In the genomic region with DNA sequence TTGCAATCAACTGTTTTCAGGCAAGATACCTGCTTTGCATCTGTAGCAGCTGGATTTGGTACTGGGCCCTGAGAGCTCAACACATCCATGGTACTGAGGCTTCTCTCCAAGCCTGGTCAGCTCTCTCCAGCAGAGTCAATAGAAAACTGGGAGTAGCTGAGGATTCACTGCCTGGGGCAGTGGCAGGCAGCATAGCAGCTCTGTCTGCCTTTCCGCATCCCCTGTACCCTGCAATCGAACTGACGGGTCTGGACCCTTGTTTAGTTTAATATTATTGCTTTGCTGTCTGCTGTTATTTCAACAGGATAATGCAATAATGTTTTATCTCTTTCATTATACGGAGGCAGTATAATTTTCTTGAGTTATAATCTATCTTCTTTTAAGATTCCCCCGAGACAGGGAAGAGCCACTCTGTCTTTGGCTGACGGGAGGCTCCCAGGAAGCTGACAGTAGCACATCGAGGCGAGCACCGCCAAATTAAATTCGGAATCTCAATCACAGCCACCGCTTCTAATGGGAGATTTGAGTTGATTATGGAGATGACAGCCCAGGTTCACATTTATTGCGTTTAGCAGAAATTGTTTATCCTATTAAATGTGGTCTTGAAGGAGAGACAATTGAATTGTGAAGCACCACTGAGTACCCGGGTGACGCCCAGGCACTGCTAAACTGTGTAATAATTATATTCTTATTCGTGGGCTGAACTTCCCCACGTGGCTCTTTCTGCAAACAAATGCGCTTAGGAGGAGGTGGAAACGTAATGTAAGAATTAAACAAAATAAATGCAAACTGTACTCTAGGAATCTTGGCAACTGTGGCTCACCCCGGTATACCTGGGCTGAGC, we compare ENCODE assay signal across 35 mouse cellular contexts. TPM values are rescaled to one million over a fixed set of nuclear protein-coding genes. Genes with fewer than 3 reads are reported as not detected.
DNase-seq lines count a peak whose midpoint lies in the region; ATAC-seq lines count a peak whose summit lies in the region.
"Had no signal": no experiment of that assay in that cellular context is flagged by ENCODE, and none has a peak within 500 bp of the region (broad histone marks: within the 10 kb centered on the region; RNA-seq: fewer than 3 reads in every experiment).

No protein-coding gene starts in this region.

- no peak overlapping the region for H3K9ac ChIP-seq in hindbrain, embryonic 13.5 days
- H3K9ac ChIP-seq in hindbrain, embryonic 15.5 days, result no peak overlapping the region
- no peak overlapping the region for H3K9ac ChIP-seq in neural tube, embryonic 14.5 days (replicated peaks; ENCODE audit: low read depth, low read length)
- H3K9ac ChIP-seq: embryonic facial prominence, embryonic 15.5 days; heart, embryonic 15.5 days; lung, embryonic 15.5 days had no signal

- DNase-seq in hindbrain, embryonic 10.5 days (ENCODE audit: low spot score), result no peak
- peak; percentile 10 for DNase-seq in MN1 (ENCODE audit: low spot score)
- no peak for DNase-seq in spleen, postnatal 4 days (ENCODE audit: low spot score in 2 of 2)
- DNase-seq in cerebellum, postnatal 10 days, result no peak
- DNase-seq: adrenal gland, postnatal 10 days; cerebellum, adult 11-12 months; cerebellum, postnatal 14 days; gastrocnemius, postnatal 25 days; heart, adult 11 months; kidney, adult 9 months; kidney, postnatal 10 days; layer of hippocampus, adult 9-11 months; right cerebral cortex, adult 18-20 months; spleen, adult 18-20 months; thymus, adult 18-20 months; thymus, postnatal 25 days had no signal

- no peak overlapping the region for H3K4me2 ChIP-seq in hindbrain, embryonic 13.5 days
- 0 out of 2 replicates have a peak overlapping the region, but pooled peaks have one; percentile 3 for H3K4me2 ChIP-seq in hindbrain, embryonic 15.5 days
- no peak overlapping the region for H3K4me2 ChIP-seq in neural tube, embryonic 14.5 days (ENCODE audit: low read depth, low read length)
- H3K4me2 ChIP-seq: embryonic facial prominence, embryonic 15.5 days; heart, embryonic 15.5 days; lung, embryonic 15.5 days; midbrain, embryonic 11.5 days had no signal

- H3K27ac ChIP-seq in hindbrain, embryonic 13.5 days, result peak overlapping the region; percentile 12; the same call in 1 of the 2 replicates
- H3K27ac ChIP-seq in hindbrain, embryonic 10.5 days, result no peak overlapping the region
- no peak overlapping the region for H3K27ac ChIP-seq in hindbrain, embryonic 15.5 days (replicated peaks)
- H3K27ac ChIP-seq in neural tube, embryonic 14.5 days (ENCODE audit: low read depth, low read length), result no peak overlapping the region
- H3K27ac ChIP-seq: embryonic facial prominence, embryonic 10.5 days; embryonic facial prominence, embryonic 15.5 days; heart, embryonic 10.5 days; heart, embryonic 15.5 days; lung, embryonic 15.5 days; stomach, postnatal 0 days had no signal

- no peaks in the 10 kb centered on the region for H3K36me3 ChIP-seq in hindbrain, embryonic 13.5 days
- H3K36me3 ChIP-seq in hindbrain, embryonic 10.5 days, result no peaks in the 10 kb centered on the region
- no peaks in the 10 kb centered on the region for H3K36me3 ChIP-seq in hindbrain, embryonic 15.5 days
- no peaks in the 10 kb centered on the region for H3K36me3 ChIP-seq in neural tube, embryonic 14.5 days (ENCODE audit: control insufficient read depth, insufficient read depth, low read length)
- H3K36me3 ChIP-seq: embryonic facial prominence, embryonic 10.5 days; embryonic facial prominence, embryonic 15.5 days; G1E; heart, embryonic 10.5 days; heart, embryonic 15.5 days; lung, embryonic 15.5 days had no signal

- 0 out of 2 replicates have a peak, but pooled peaks have one; percentile 65 for ATAC-seq in hindbrain, embryonic 13.5 days (ENCODE audit: low FRiP score)
- 0 out of 2 replicates have a peak, but pooled peaks have one; percentile 45 for ATAC-seq in hindbrain, embryonic 15.5 days (ENCODE audit: low FRiP score, low read depth)
- peak; percentile 81 for ATAC-seq in neural tube, embryonic 14.5 days (ENCODE audit: low read depth)
- ATAC-seq: forebrain, embryonic 14.5 days; intestine, postnatal 0 days; Patski had no signal

- H3K4me1 ChIP-seq in hindbrain, embryonic 13.5 days (replicated peaks), result peaks cover 12% of the 10 kb centered on the region
- peaks cover 6% of the 10 kb centered on the region for H3K4me1 ChIP-seq in hindbrain, embryonic 10.5 days (replicated peaks)
- 0 out of 2 replicates have a peak, but pooled peaks cover 2% of the 10 kb centered on the region for H3K4me1 ChIP-seq in hindbrain, embryonic 15.5 days (replicated peaks)
- H3K4me1 ChIP-seq in neural tube, embryonic 14.5 days (ENCODE audit: control insufficient read depth, insufficient read depth, low read length), result 0 out of 2 replicates have a peak, but pooled peaks cover 2% of the 10 kb centered on the region
- H3K4me1 ChIP-seq: embryonic facial prominence, embryonic 10.5 days; embryonic facial prominence, embryonic 15.5 days; heart, embryonic 15.5 days; lung, embryonic 15.5 days had no signal

- no peaks in the 10 kb centered on the region for H3K27me3 ChIP-seq in hindbrain, embryonic 13.5 days
- no peaks in the 10 kb centered on the region for H3K27me3 ChIP-seq in hindbrain, embryonic 10.5 days (ENCODE audit: insufficient read depth, poor library complexity, severe bottlenecking)
- H3K27me3 ChIP-seq in hindbrain, embryonic 15.5 days, result no peaks in the 10 kb centered on the region
- H3K27me3 ChIP-seq in neural tube, embryonic 14.5 days (ENCODE audit: control insufficient read depth, insufficient read depth, low read length), result no peaks in the 10 kb centered on the region
- H3K27me3 ChIP-seq: embryonic facial prominence, embryonic 15.5 days; heart, embryonic 15.5 days; lung, embryonic 15.5 days; Patski had no signal

- H3K4me3 ChIP-seq in hindbrain, embryonic 13.5 days, result no peak overlapping the region
- no peak overlapping the region for H3K4me3 ChIP-seq in hindbrain, embryonic 10.5 days
- no peak overlapping the region for H3K4me3 ChIP-seq in hindbrain, embryonic 15.5 days
- no peak overlapping the region for H3K4me3 ChIP-seq in neural tube, embryonic 14.5 days (ENCODE audit: low read depth, low read length)
- H3K4me3 ChIP-seq: embryonic facial prominence, embryonic 10.5 days; embryonic facial prominence, embryonic 15.5 days; heart, embryonic 10.5 days; heart, embryonic 15.5 days; lung, embryonic 15.5 days had no signal

- H3K9me3 ChIP-seq in hindbrain, embryonic 13.5 days, result no peaks in the 10 kb centered on the region
- no peaks in the 10 kb centered on the region for H3K9me3 ChIP-seq in hindbrain, embryonic 10.5 days
- H3K9me3 ChIP-seq in hindbrain, embryonic 15.5 days, result no peaks in the 10 kb centered on the region
- no peaks in the 10 kb centered on the region for H3K9me3 ChIP-seq in neural tube, embryonic 14.5 days (ENCODE audit: control insufficient read depth, low read length)
- H3K9me3 ChIP-seq: embryonic facial prominence, embryonic 10.5 days; embryonic facial prominence, embryonic 15.5 days; heart, embryonic 10.5 days; heart, embryonic 15.5 days; lung, embryonic 15.5 days had no signal

- 54% methylated on average over 19 of the region's 19 CpGs for WGBS in hindbrain, embryonic 13.5 days
- WGBS in hindbrain, embryonic 10.5 days, result 82% methylated on average over 19 of the region's 19 CpGs
- 53% methylated on average over 19 of the region's 19 CpGs for WGBS in hindbrain, embryonic 15.5 days
- 44% methylated on average over 19 of the region's 19 CpGs for WGBS in neural tube, embryonic 14.5 days

RNA-seq across cellular contexts. Expression of a gene that starts 39.5 kb away (rescaled TPM):
- 0.16 TPM in 1 of 2 replicates, not detected in the other for polyA plus RNA-seq in hindbrain, embryonic 13.5 days (2015; fragmentation: Nextera tagmentation; extraction: Ambion mirVana)
- 0.25 TPM in 1 of 2 replicates, not detected in the other for polyA plus RNA-seq in hindbrain, embryonic 10.5 days (2016; fragmentation: Nextera tagmentation; extraction: Ambion mirVana)
- 0.09 TPM in 1 of 2 replicates, not detected in the other for polyA plus RNA-seq in hindbrain, embryonic 15.5 days (2015; fragmentation: Nextera tagmentation; extraction: Ambion mirVana)
- 0.17 and 0.52 TPM in 2 replicates for polyA plus RNA-seq in neural tube, embryonic 14.5 days (2014; fragmentation: Nextera tagmentation; extraction: Ambion mirVana)
- polyA plus RNA-seq: forebrain, embryonic 14.5 days; G1E; limb, embryonic 11.5 days; midbrain, embryonic 11.5 days; Patski had no signal

RNA-seq across cellular contexts. Expression of a gene that starts 51.5 kb away (rescaled TPM):
- not detected in 2 replicates for polyA plus RNA-seq in hindbrain, embryonic 13.5 days (2015; fragmentation: Nextera tagmentation; extraction: Ambion mirVana)
- not detected in 2 replicates for polyA plus RNA-seq in hindbrain, embryonic 10.5 days (2016; fragmentation: Nextera tagmentation; extraction: Ambion mirVana)
- not detected in 2 replicates for polyA plus RNA-seq in hindbrain, embryonic 15.5 days (2015; fragmentation: Nextera tagmentation; extraction: Ambion mirVana)
- not detected in 2 replicates for polyA plus RNA-seq in neural tube, embryonic 14.5 days (2014; fragmentation: Nextera tagmentation; extraction: Ambion mirVana)
- polyA plus RNA-seq: cortical plate, adult 2 months; embryonic facial prominence, embryonic 10.5 days; embryonic facial prominence, embryonic 15.5 days; forebrain, embryonic 14.5 days; frontal cortex, adult 2 months; G1E; heart, embryonic 10.5 days; heart, embryonic 15.5 days; intestine, postnatal 0 days; limb, embryonic 11.5 days; liver, adult 2 months; liver, embryonic 16.5 days; lung, embryonic 15.5 days; midbrain, embryonic 11.5 days; Patski; stomach, postnatal 0 days had no signal
